Mouse (Mus musculus) MEL (cell line): ENCODE results near the gene Cdk1. TPM values are rescaled to one million over a fixed set of nuclear protein-coding genes. Genes with fewer than 3 reads are reported as not detected.

Experiments
- DNase-seq: peaks from one replicate; pipeline ENCODE4 v3.0.0; 2011; ENCODE audit warnings: low read depth, low spot score
- H3K27ac ChIP-seq: 2 replicates; pipeline ENCODE4 v1.5.1; 2012; ENCODE audit warnings: low read depth, mild to moderate bottlenecking, control low read depth, low read length, moderate library complexity; ENCODE audit not compliant: control insufficient read depth
- H3K27me3 ChIP-seq, 2 experiments: fragments of 150-350 bp in 1 of 2; sonication (generic) in 1 of 2; 2 replicates each; pipeline ENCODE4 v1.6.1; 2012; ENCODE audit warnings: low read length in 2 of 2, mild to moderate bottlenecking in 2 of 2, improper control_type of control experiment in 1 of 2, moderate library complexity in 1 of 2; ENCODE audit not compliant: insufficient read depth in 2 of 2, control insufficient read depth in 1 of 2
- H3K36me3 ChIP-seq, 2 experiments: 2 replicates each; pipeline ENCODE4 v1.6.1; 2012 to 2014; ENCODE audit warnings: low read length in 2 of 2, improper control_type of control experiment in 1 of 2, inconsistent platforms in 1 of 2, mild to moderate bottlenecking in 1 of 2; ENCODE audit not compliant: insufficient read depth in 2 of 2, control insufficient read depth in 1 of 2
- H3K4me1 ChIP-seq, 2 experiments: fragments of 150-350 bp in 1 of 2; sonication (generic) in 1 of 2; 2 replicates each; pipeline ENCODE4 v1.6.1; 2012; ENCODE audit warnings: low read length in 2 of 2, improper control_type of control experiment in 1 of 2, mild to moderate bottlenecking in 1 of 2; ENCODE audit not compliant: insufficient read depth in 2 of 2, control insufficient read depth in 1 of 2
- H3K4me3 ChIP-seq, 2 experiments: fragments of 150-350 bp in 1 of 2; sonication (generic) in 1 of 2; 2 replicates each; pipeline ENCODE4 v1.5.1; 2012; ENCODE audit warnings: low read depth in 2 of 2, low read length in 2 of 2, mild to moderate bottlenecking in 2 of 2, moderate library complexity in 2 of 2, control low read depth in 1 of 2, improper control_type of control experiment in 1 of 2; ENCODE audit not compliant: control insufficient read depth in 1 of 2, insufficient read depth in 1 of 2
- H3K79me2 ChIP-seq: 2 replicates; pipeline ENCODE4 v1.6.1; 2012; ENCODE audit warnings: mild to moderate bottlenecking, low read length, moderate library complexity; ENCODE audit not compliant: control insufficient read depth, poor library complexity, insufficient read depth
- H3K9ac ChIP-seq: 2 replicates; pipeline ENCODE4 v1.6.1; 2012; ENCODE audit warnings: low read depth, mild to moderate bottlenecking, control low read depth, low read length, moderate library complexity; ENCODE audit not compliant: control insufficient read depth, poor library complexity, severe bottlenecking
- H3K9me3 ChIP-seq: fragments of 150-350 bp; sonication (generic); replicated peaks from 2 replicates; pipeline ENCODE4 v1.6.1; 2012; ENCODE audit warnings: mild to moderate bottlenecking, low read length, improper control_type of control experiment, moderate library complexity; ENCODE audit not compliant: insufficient read depth
- BHLHE40 ChIP-seq: IDR thresholded peaks from 2 replicates; pipeline ENCODE4 v1.6.1; 2012; ENCODE audit warnings: low read depth, mild to moderate bottlenecking, inconsistent platforms, low read length, improper control_type of control experiment, borderline replicate concordance
- CHD1 ChIP-seq: IDR thresholded peaks from 2 replicates; pipeline ENCODE4 v1.6.1; 2012; ENCODE audit warnings: low read depth, mild to moderate bottlenecking, inconsistent platforms, low read length, improper control_type of control experiment
- CTCF ChIP-seq, 3 experiments: IDR thresholded peaks in 2 of 3; conservative IDR thresholded peaks in 1 of 3; 2 replicates each; pipeline ENCODE4 v1.5.1; 2011 to 2012; ENCODE audit warnings: low read length in 3 of 3, low read depth in 2 of 3, mild to moderate bottlenecking in 2 of 3, improper control_type of control experiment in 1 of 3, inconsistent platforms in 1 of 3, mixed read lengths in 1 of 3, moderate library complexity in 1 of 3; ENCODE audit not compliant: control insufficient read depth in 1 of 3, insufficient read depth in 1 of 3, poor library complexity in 1 of 3, severe bottlenecking in 1 of 3
- E2F4 ChIP-seq: IDR thresholded peaks from 2 replicates; pipeline ENCODE4 v1.6.1; 2011; ENCODE audit warnings: low read depth, low read length, improper control_type of control experiment, borderline replicate concordance
- EP300 ChIP-seq, 2 experiments: IDR thresholded peaks; 2 replicates each; pipeline ENCODE4 v1.6.1; 2011; ENCODE audit warnings: improper control_type of control experiment in 2 of 2, low read length in 2 of 2, low read depth in 1 of 2, mild to moderate bottlenecking in 1 of 2
- ETS1 ChIP-seq: IDR thresholded peaks from 2 replicates; pipeline ENCODE4 v1.6.1; 2012; ENCODE audit warnings: low read depth, mild to moderate bottlenecking, inconsistent platforms, low read length, improper control_type of control experiment, moderate library complexity
- GABPA ChIP-seq: IDR thresholded peaks from 2 replicates; pipeline ENCODE4 v1.6.1; 2012; ENCODE audit warnings: low read depth, mild to moderate bottlenecking, inconsistent platforms, low read length, improper control_type of control experiment, moderate library complexity
- GATA1 ChIP-seq: IDR thresholded peaks from 2 replicates; pipeline ENCODE4 v1.6.1; 2011; ENCODE audit warnings: low read depth, low read length, improper control_type of control experiment
- HCFC1 ChIP-seq: IDR thresholded peaks from 2 replicates; pipeline ENCODE4 v1.6.1; 2012; ENCODE audit warnings: low read depth, mild to moderate bottlenecking, inconsistent platforms, low read length, improper control_type of control experiment, moderate library complexity
- JUND ChIP-seq: IDR thresholded peaks from 2 replicates; pipeline ENCODE4 v1.6.1; 2011; ENCODE audit warnings: low read depth, mild to moderate bottlenecking, improper control_type of control experiment, low read length
- KAT2A ChIP-seq: conservative IDR thresholded peaks from 2 replicates; pipeline ENCODE4 v1.6.1; 2012; ENCODE audit warnings: low read depth, low read length, improper control_type of control experiment, inconsistent platforms
- MAFK ChIP-seq: IDR thresholded peaks from 2 replicates; pipeline ENCODE4 v1.6.1; 2011; ENCODE audit warnings: low read depth, mild to moderate bottlenecking, low read length, improper control_type of control experiment, borderline replicate concordance
- MAZ ChIP-seq: IDR thresholded peaks from 2 replicates; pipeline ENCODE4 v1.6.1; 2012; ENCODE audit warnings: low read depth, mild to moderate bottlenecking, inconsistent platforms, low read length, improper control_type of control experiment
- MXI1 ChIP-seq: IDR thresholded peaks from 2 replicates; pipeline ENCODE4 v1.6.1; 2011; ENCODE audit warnings: mild to moderate bottlenecking, low read depth, low read length, improper control_type of control experiment
- MYC ChIP-seq: IDR thresholded peaks from 2 replicates; pipeline ENCODE4 v1.6.1; 2011; ENCODE audit warnings: low read depth, mild to moderate bottlenecking, low read length, improper control_type of control experiment, moderate library complexity
- NELFE ChIP-seq: IDR thresholded peaks from 2 replicates; pipeline ENCODE4 v1.6.1; 2011; ENCODE audit warnings: low read depth, low read length, improper control_type of control experiment
- POLR2A ChIP-seq, 2 experiments: IDR thresholded peaks; 2 replicates each; pipeline ENCODE4 v1.6.1; 2011 to 2012; ENCODE audit warnings: low read length in 2 of 2, mild to moderate bottlenecking in 2 of 2, control low read depth in 1 of 2, improper control_type of control experiment in 1 of 2, low read depth in 1 of 2, moderate library complexity in 1 of 2; ENCODE audit not compliant: control insufficient read depth in 1 of 2, insufficient read depth in 1 of 2, poor library complexity in 1 of 2
- POLR2AphosphoS5 ChIP-seq: IDR thresholded peaks from 2 replicates; pipeline ENCODE4 v1.6.1; 2012; ENCODE audit warnings: low read depth, borderline replicate concordance, mild to moderate bottlenecking, inconsistent platforms, low read length, moderate library complexity, mixed read lengths
- RCOR1 ChIP-seq: IDR thresholded peaks from 2 replicates; pipeline ENCODE4 v1.6.1; 2012; ENCODE audit warnings: low read depth, mild to moderate bottlenecking, inconsistent platforms, low read length, improper control_type of control experiment
- SIN3A ChIP-seq: IDR thresholded peaks from 2 replicates; pipeline ENCODE4 v1.6.1; 2012; ENCODE audit warnings: low read length, improper control_type of control experiment, inconsistent platforms
- TBP ChIP-seq: IDR thresholded peaks from 2 replicates; pipeline ENCODE4 v1.8.0; 2011; ENCODE audit warnings: low read depth, low read length, improper control_type of control experiment
- TCF12 ChIP-seq: IDR thresholded peaks from 2 replicates; pipeline ENCODE4 v1.6.1; 2014; ENCODE audit warnings: low read depth, mild to moderate bottlenecking, inconsistent platforms, low read length, improper control_type of control experiment, moderate library complexity
- USF1 ChIP-seq: IDR thresholded peaks from 2 replicates; pipeline ENCODE4 v1.6.1; 2014; ENCODE audit warnings: low read depth, mild to moderate bottlenecking, inconsistent platforms, low read length, improper control_type of control experiment, moderate library complexity
- ZC3H11A ChIP-seq: IDR thresholded peaks from 2 replicates; pipeline ENCODE4 v1.6.1; 2012; ENCODE audit warnings: low read depth, mild to moderate bottlenecking, inconsistent platforms, low read length, improper control_type of control experiment
- ZMIZ1 ChIP-seq: IDR thresholded peaks from 2 replicates; pipeline ENCODE4 v1.6.1; 2012; ENCODE audit warnings: low read depth, mild to moderate bottlenecking, inconsistent platforms, low read length, improper control_type of control experiment, moderate library complexity
- polyA plus RNA-seq, 2 experiments: library from polyadenylated mRNA; stranded (reverse) in 1 of 2; unstranded in 1 of 2; fragments of >175 nt in 1 of 2; fragments of >200 nt in 1 of 2; gene quantifications; 2 replicates each; pipeline versions ENCODE4 v1.2.1 to v1.2.4; 2012; ENCODE audit warnings: low replicate concordance in 2 of 2, low read depth in 1 of 2; ENCODE audit not compliant: insufficient read length in 2 of 2, insufficient read depth in 1 of 2, missing spikeins in 1 of 2
- total RNA-seq: library from RNA; depleted of rRNA; stranded (reverse); fragments of 300-350 nt; gene quantifications from 2 replicates; pipeline ENCODE4 v1.2.3, GENCODE M21; 2012

Cdk1 gene
- total and polyA plus RNA-seq, 3 experiments: 223 to 562 (median 311) TPM

DNA sequence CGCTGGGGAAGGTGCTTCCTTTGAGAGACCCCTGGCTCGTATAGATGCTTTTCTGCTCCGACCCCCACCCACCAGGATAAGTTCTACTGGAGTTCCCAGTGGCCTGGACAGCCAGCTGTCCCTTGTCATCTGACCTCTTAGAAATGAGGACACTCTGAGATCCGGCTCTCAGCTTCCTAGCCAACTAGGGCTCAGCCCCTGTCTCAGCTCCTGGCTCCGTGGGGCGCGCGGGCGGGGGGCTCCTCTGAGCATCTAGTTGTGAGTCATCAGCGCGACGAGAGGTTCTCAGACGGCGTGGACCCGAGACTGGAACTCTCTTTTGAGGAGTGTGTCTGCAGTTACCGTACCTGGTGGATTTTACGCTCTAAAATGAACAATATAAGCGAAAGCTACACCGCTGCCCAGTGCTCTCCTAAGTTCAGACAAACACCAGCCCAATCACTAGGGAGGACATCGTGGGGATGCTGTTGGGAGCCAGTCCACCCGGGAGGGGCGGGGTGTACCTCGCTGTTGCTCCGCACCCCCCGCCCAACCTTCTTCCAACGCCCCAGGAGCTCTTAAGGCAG, 45.5 kb upstream of the Cdk1 start:
- H3K9me3 ChIP-seq: no peaks in the 10 kb centered on the region
- TF ChIP-seq POLR2A (IDR thresholded peaks at IDR 0.05; ENCODE audit: control insufficient read depth in 1 of 2, insufficient read depth in 1 of 2, low read depth in 1 of 2, low read length in 2 of 2, poor library complexity in 1 of 2) (no peak), POLR2AphosphoS5 (no peak), USF1 (no peak), GABPA (no peak), ZC3H11A (no peak), GATA1 (no peak), TCF12 (no peak), CHD1 (no peak), CTCF (IDR thresholded peaks at IDR 0.05 in 2 of 3, conservative IDR thresholded peaks at IDR 0.05 in 1 of 3; ENCODE audit: control insufficient read depth in 1 of 3, insufficient read depth in 1 of 3, low read depth in 2 of 3, low read length in 3 of 3, poor library complexity in 1 of 3, severe bottlenecking in 1 of 3) (no peak), E2F4 (no peak), RCOR1 (no peak)
- no peaks in the 10 kb centered on the region for H3K36me3 ChIP-seq
- no peak for DNase-seq
- H3K79me2 ChIP-seq: no peaks in the 10 kb centered on the region
- H3K27me3 ChIP-seq: no peaks in the 10 kb centered on the region
- H3K27ac ChIP-seq: no peak overlapping the region
- no peak overlapping the region for H3K4me3 ChIP-seq
- H3K9ac ChIP-seq: no peak overlapping the region
- H3K4me1 ChIP-seq: no peaks in the 10 kb centered on the region

DNA sequence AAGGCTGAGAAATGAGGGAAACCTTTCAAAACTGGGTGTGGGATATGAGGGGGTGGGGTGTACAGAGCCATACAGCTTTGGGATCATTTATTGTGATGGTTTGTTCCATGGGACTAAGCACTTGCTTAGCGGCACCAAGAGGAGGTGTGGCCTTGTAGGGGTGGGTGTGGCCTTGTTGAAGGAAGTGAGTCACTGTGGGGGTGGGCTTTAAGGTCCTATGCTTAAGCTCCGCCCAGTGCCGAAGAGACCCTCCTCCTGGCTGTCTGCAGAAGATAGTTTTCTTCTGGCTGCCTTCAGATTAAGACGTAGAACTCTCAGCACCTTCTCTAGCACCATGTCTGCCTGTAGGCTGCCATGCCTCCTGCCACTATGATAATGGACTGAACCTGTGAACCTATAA, 36.8 kb upstream of the Cdk1 start:
- H3K4me1 ChIP-seq: no peaks in the 10 kb centered on the region
- no peaks in the 10 kb centered on the region for H3K27me3 ChIP-seq
- no peak overlapping the region for H3K4me3 ChIP-seq
- H3K36me3 ChIP-seq: no peaks in the 10 kb centered on the region
- H3K27ac ChIP-seq: no peak overlapping the region
- DNase-seq: no peak
- no peak overlapping the region for H3K9ac ChIP-seq
- no peaks in the 10 kb centered on the region for H3K9me3 ChIP-seq
- H3K79me2 ChIP-seq: no peaks in the 10 kb centered on the region
- TF ChIP-seq RCOR1 (no peak), POLR2A (IDR thresholded peaks at IDR 0.05; ENCODE audit: control insufficient read depth in 1 of 2, insufficient read depth in 1 of 2, low read depth in 1 of 2, low read length in 2 of 2, poor library complexity in 1 of 2) (no peak), JUND (no peak), SIN3A (no peak)

DNA sequence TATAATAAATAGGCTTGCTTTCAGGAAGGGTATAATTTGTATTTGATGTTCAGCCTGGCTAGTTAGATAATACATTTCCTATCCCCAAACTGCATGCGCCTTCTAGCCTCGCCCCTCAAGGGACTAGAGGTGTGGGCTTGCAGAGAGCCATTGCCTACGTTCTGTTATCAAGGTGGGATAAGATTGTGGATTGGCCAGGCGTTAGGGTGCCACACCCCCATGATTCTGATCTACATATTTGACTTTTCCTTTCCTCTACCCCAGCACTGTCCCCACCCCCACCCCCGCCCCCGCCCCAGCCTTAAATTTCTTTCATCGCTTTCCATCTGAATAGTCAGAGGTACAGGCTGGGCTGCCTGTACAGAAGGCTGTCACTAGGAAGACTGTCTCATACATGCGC, 34.0 kb upstream of the Cdk1 start:
- Histone ChIP-seq H3K9me3 (no peaks in the 10 kb centered on the region), H3K27me3 (no peaks in the 10 kb centered on the region), H3K4me3 (no peak overlapping the region), H3K4me1 (no peaks in the 10 kb centered on the region), H3K36me3 (no peaks in the 10 kb centered on the region), H3K9ac (no peak overlapping the region), H3K79me2 (no peaks in the 10 kb centered on the region), H3K27ac (no peak overlapping the region)
- DNase-seq: no peak
- no peak for TF ChIP-seq KAT2A
- TF ChIP-seq MXI1: no peak
- TF ChIP-seq MAFK: no peak
- TF ChIP-seq USF1: no peak
- no peak for TF ChIP-seq NELFE
- TF ChIP-seq JUND: no peak
- TF ChIP-seq MAZ: no peak
- TF ChIP-seq EP300 (IDR thresholded peaks at IDR 0.05; ENCODE audit: low read depth in 1 of 2, low read length in 2 of 2): no peak
- no peak for TF ChIP-seq BHLHE40
- no peak for TF ChIP-seq HCFC1
- no peak for TF ChIP-seq TCF12
- TF ChIP-seq MYC: no peak
- TF ChIP-seq ZMIZ1: no peak
- no peak for TF ChIP-seq ETS1
- no peak for TF ChIP-seq TBP
